Mouse (Mus musculus) CH12.LX (cell line): Measurements from ENCODE around the gene Ficd. TPM values are rescaled to one million over a fixed set of nuclear protein-coding genes. Genes with fewer than 3 reads are reported as not detected.

Experiments used
- DNase-seq: peaks from one replicate; pipeline ENCODE4 v3.0.0-alpha.2; 2013; ENCODE audit errors: extremely low read depth
- H3K27ac ChIP-seq: 2 replicates; pipeline ENCODE4 v1.5.1; 2012; ENCODE audit warnings: low read depth, mild to moderate bottlenecking, control low read depth, moderate library complexity; ENCODE audit not compliant: insufficient read depth
- H3K27me3 ChIP-seq: replicated peaks from 2 replicates; pipeline ENCODE3; 2012; ENCODE audit warnings: inconsistent platforms
- H3K36me3 ChIP-seq, 2 experiments: replicated peaks in 1 of 2; 2 replicates each; pipeline versions ENCODE3 to v1.6.1; 2012; ENCODE audit warnings: inconsistent platforms in 1 of 2, low read length in 1 of 2, mild to moderate bottlenecking in 1 of 2, mixed read lengths in 1 of 2, moderate library complexity in 1 of 2; ENCODE audit not compliant: control insufficient read depth in 1 of 2, insufficient read depth in 1 of 2
- H3K4me1 ChIP-seq, 2 experiments: 2 replicates each; pipeline ENCODE4 v1.6.1; 2012; ENCODE audit warnings: inconsistent platforms in 1 of 2, moderate library complexity in 1 of 2; ENCODE audit not compliant: insufficient read depth in 2 of 2, control insufficient read depth in 1 of 2
- H3K4me2 ChIP-seq: 2 replicates; pipeline ENCODE4 v1.6.1; 2012; ENCODE audit warnings: low read depth, mild to moderate bottlenecking, control low read depth; ENCODE audit not compliant: poor library complexity, insufficient read depth, severe bottlenecking
- H3K4me3 ChIP-seq, 3 experiments: fragments of 150-350 bp in 1 of 3; sonication (generic) in 1 of 3; replicated peaks in 1 of 3; 2 replicates each; pipeline versions ENCODE3 to v1.5.1; 2011 to 2012; ENCODE audit warnings: low read depth in 2 of 3, low read length in 2 of 3, mild to moderate bottlenecking in 2 of 3, moderate library complexity in 2 of 3, control low read depth in 1 of 3, improper control_type of control experiment in 1 of 3, inconsistent platforms in 1 of 3, mixed read lengths in 1 of 3; ENCODE audit not compliant: poor library complexity in 1 of 3
- H3K79me2 ChIP-seq: replicated peaks from 2 replicates; pipeline ENCODE4 v1.6.1; 2012; ENCODE audit warnings: mild to moderate bottlenecking, moderate library complexity; ENCODE audit not compliant: control insufficient read depth, poor library complexity, insufficient read depth, severe bottlenecking; ENCODE audit errors: extremely low read depth
- H3K9ac ChIP-seq: 2 replicates; pipeline ENCODE4 v1.6.1; 2012; ENCODE audit warnings: low read depth, mild to moderate bottlenecking, control low read depth, moderate library complexity; ENCODE audit not compliant: insufficient read depth
- H3K9me3 ChIP-seq: replicated peaks from 2 replicates; pipeline ENCODE3; 2012; ENCODE audit warnings: low read length, inconsistent platforms, mixed read lengths
- BHLHE40 ChIP-seq: IDR thresholded peaks from 2 replicates; pipeline ENCODE4 v1.6.1; 2011; ENCODE audit warnings: mild to moderate bottlenecking, low read depth, low read length, improper control_type of control experiment
- CHD1 ChIP-seq: IDR thresholded peaks from 2 replicates; pipeline ENCODE4 v1.6.1; 2012; ENCODE audit warnings: low read depth, low read length, improper control_type of control experiment, inconsistent platforms
- CTCF ChIP-seq, 2 experiments: IDR thresholded peaks in 1 of 2; conservative IDR thresholded peaks in 1 of 2; 2 replicates each; pipeline ENCODE4 v1.5.1; 2011 to 2012; ENCODE audit warnings: low read depth in 2 of 2, low read length in 2 of 2, improper control_type of control experiment in 1 of 2, inconsistent platforms in 1 of 2, mild to moderate bottlenecking in 1 of 2, moderate library complexity in 1 of 2
- E2F4 ChIP-seq: IDR thresholded peaks from 2 replicates; pipeline ENCODE4 v1.6.1; 2011; ENCODE audit warnings: low read depth, low read length, improper control_type of control experiment; ENCODE audit not compliant: insufficient replicate concordance
- HCFC1 ChIP-seq: IDR thresholded peaks from 2 replicates; pipeline ENCODE4 v1.6.1; 2012; ENCODE audit warnings: low read depth, mild to moderate bottlenecking, inconsistent platforms, low read length, improper control_type of control experiment
- JUND ChIP-seq: conservative IDR thresholded peaks from 2 replicates; pipeline ENCODE4 v1.6.1; 2011; ENCODE audit warnings: low read depth, low read length, improper control_type of control experiment
- MAFK ChIP-seq: IDR thresholded peaks from 2 replicates; pipeline ENCODE4 v1.6.1; 2011; ENCODE audit warnings: low read length, improper control_type of control experiment; ENCODE audit not compliant: insufficient replicate concordance
- MAX ChIP-seq: IDR thresholded peaks from 2 replicates; pipeline ENCODE4 v1.6.1; 2011; ENCODE audit warnings: low read length, improper control_type of control experiment
- MAZ ChIP-seq: IDR thresholded peaks from 2 replicates; pipeline ENCODE4 v1.6.1; 2012; ENCODE audit warnings: low read depth, mild to moderate bottlenecking, inconsistent platforms, low read length, improper control_type of control experiment, moderate library complexity
- MEF2A ChIP-seq: IDR thresholded peaks from 2 replicates; pipeline ENCODE4 v1.6.1; 2014; ENCODE audit warnings: low read depth, mild to moderate bottlenecking, inconsistent platforms, low read length, improper control_type of control experiment, borderline replicate concordance
- MYC ChIP-seq: IDR thresholded peaks from 2 replicates; pipeline ENCODE4 v1.6.1; 2011; ENCODE audit warnings: low read depth, mild to moderate bottlenecking, improper control_type of control experiment, low read length
- RAD21 ChIP-seq: IDR thresholded peaks from 2 replicates; pipeline ENCODE4 v1.6.1; 2011; ENCODE audit warnings: low read depth, mild to moderate bottlenecking, low read length, improper control_type of control experiment, moderate library complexity
- SIN3A ChIP-seq: IDR thresholded peaks from 2 replicates; pipeline ENCODE4 v1.6.1; 2012; ENCODE audit warnings: low read length, improper control_type of control experiment, inconsistent platforms
- TBP ChIP-seq: conservative IDR thresholded peaks from 2 replicates; pipeline ENCODE4 v1.6.1; 2011; ENCODE audit warnings: low read depth, low read length, improper control_type of control experiment
- UBTF ChIP-seq: IDR thresholded peaks from 2 replicates; pipeline ENCODE4 v1.6.1; 2012; ENCODE audit warnings: low read depth, mild to moderate bottlenecking, inconsistent platforms, low read length, improper control_type of control experiment, moderate library complexity
- USF2 ChIP-seq: conservative IDR thresholded peaks from 2 replicates; pipeline ENCODE4 v1.6.1; 2011; ENCODE audit warnings: low read depth, low read length, improper control_type of control experiment
- ZC3H11A ChIP-seq: IDR thresholded peaks from 2 replicates; pipeline ENCODE4 v1.6.1; 2012; ENCODE audit warnings: low read depth, mild to moderate bottlenecking, inconsistent platforms, low read length, improper control_type of control experiment
- ZNF384 ChIP-seq: IDR thresholded peaks from 2 replicates; pipeline ENCODE4 v1.6.1; 2012; ENCODE audit warnings: low read depth, low read length, improper control_type of control experiment, inconsistent platforms
- dilution Hi-C: fragments of 300-500 bp; cut with MboI; formaldehyde crosslinking; loops from 2 replicates; pipeline ENCODE4 v1.14.3; 2020; ENCODE audit warnings: low sequenced_read_pairs; ENCODE audit not compliant: extremely low pct_unique_long_range_greater_than_20kb, extremely low pct_ligation_motif_present
- in situ Hi-C: fragments of 300-500 bp; cut with MboI; formaldehyde crosslinking; loops from 3 replicates; pipeline ENCODE4 v1.14.3; 2019; ENCODE audit warnings: low sequenced_read_pairs, low pct_ligation_motif_present, low pct_unique_long_range_greater_than_20kb, mixed read lengths
- polyA plus RNA-seq: library from polyadenylated mRNA; unstranded; fragments of >175 nt; gene quantifications from 2 replicates; pipeline ENCODE4 v1.2.1, GENCODE M21; 2012; ENCODE audit warnings: low read depth; ENCODE audit not compliant: insufficient read length
- total RNA-seq, 2 experiments: library from RNA; depleted of rRNA; stranded (reverse); fragments of 300-350 nt in 1 of 2; fragments of >200 nt in 1 of 2; gene quantifications; 2 replicates each; pipeline ENCODE4 v1.2.3; 2012 to 2014

The Ficd gene
- total and polyA plus RNA-seq, 3 experiments: 2.4 to 2.5 (median 2.4) TPM

- no peak for TF ChIP-seq TBP
- no peak for TF ChIP-seq BHLHE40
- no peak for TF ChIP-seq CTCF (conservative IDR thresholded peaks at IDR 0.05 in 1 of 2, IDR thresholded peaks at IDR 0.05 in 1 of 2; ENCODE audit: low read depth in 2 of 2, low read length in 2 of 2)
- no peak for TF ChIP-seq MAZ
- no peak for TF ChIP-seq UBTF
- TF ChIP-seq JUND: no peak
- TF ChIP-seq HCFC1: no peak
- no peak for TF ChIP-seq MEF2A
- TF ChIP-seq MAFK: no peak
- no peak for TF ChIP-seq MYC
- TF ChIP-seq E2F4: no peak
- no peak overlapping the region for H3K9ac ChIP-seq
- H3K36me3 ChIP-seq: peaks cover 9 to 26% of the 10 kb centered on the region in 2 experiments
- peaks cover 30 to 65% of the 10 kb centered on the region in 2 experiments for H3K4me1 ChIP-seq
- H3K79me2 ChIP-seq: no peaks in the 10 kb centered on the region
- no peak overlapping the region for H3K4me2 ChIP-seq
- no peaks in the 10 kb centered on the region for H3K27me3 ChIP-seq
- peaks cover 4% of the 10 kb centered on the region for H3K9me3 ChIP-seq
- H3K27ac ChIP-seq: no peak overlapping the region
- H3K4me3 ChIP-seq: no peak overlapping the region
- dilution Hi-C loops (no loop called here), in situ Hi-C loops (no loop called here)
- DNase-seq: no peak
Measured at GRCm38 (mm10) chr5:113780763-113781162, 45.2 kb downstream of the Ficd start.

GRCm38 (mm10) chr5:113781254-113781653, 45.7 kb downstream of the Ficd start:
- DNase-seq: no peak
- peaks cover 6 to 22% of the 10 kb centered on the region in 2 experiments for H3K36me3 ChIP-seq
- peaks cover 4% of the 10 kb centered on the region for H3K9me3 ChIP-seq
- dilution Hi-C loops (no loop called here), in situ Hi-C loops (no loop called here)
- H3K4me2 ChIP-seq: no peak overlapping the region
- H3K79me2 ChIP-seq: no peaks in the 10 kb centered on the region
- no peak overlapping the region for H3K4me3 ChIP-seq
- peaks cover 25 to 63% of the 10 kb centered on the region in 2 experiments for H3K4me1 ChIP-seq
- no peaks in the 10 kb centered on the region for H3K27me3 ChIP-seq
- H3K9ac ChIP-seq: no peak overlapping the region
- H3K27ac ChIP-seq: no peak overlapping the region
- no peak for TF ChIP-seq CHD1
- no peak for TF ChIP-seq MAX
- no peak for TF ChIP-seq ZC3H11A
- TF ChIP-seq USF2: no peak
- no peak for TF ChIP-seq ZNF384
- no peak for TF ChIP-seq RAD21
- TF ChIP-seq SIN3A: no peak
- TF ChIP-seq, all 38 proteins: peak for 0
